Mouse (Mus musculus) neural tube, embryonic 11.5 days (tissue): ENCODE results near the gene Zbtb48. TPM values are rescaled to one million over a fixed set of nuclear protein-coding genes. Genes with fewer than 3 reads are reported as not detected.

Experiments
- ATAC-seq: fragments of 200-750 bp; cut with Nextera tagmentation; 2 replicates; pipeline ENCODE4 v1.8.0; 2017; ENCODE audit warnings: moderate number of reproducible peaks, mild to moderate bottlenecking, moderate TSS enrichment, moderate library complexity; ENCODE audit not compliant: insufficient read depth, low FRiP score, low TSS enrichment
- DNase-seq: peaks from one replicate; pipeline ENCODE4 v3.0.0-alpha.2; 2015; ENCODE audit warnings: low spot score
- H3K27ac ChIP-seq: fragments of 300-500 bp; sonication (generic); 2 replicates; pipeline ENCODE4 v1.5.1; 2014; ENCODE audit warnings: low read depth, mild to moderate bottlenecking, low read length
- H3K27me3 ChIP-seq: fragments of 300-500 bp; sonication (generic); 2 replicates; pipeline ENCODE4 v1.6.1; 2014; ENCODE audit warnings: mild to moderate bottlenecking, low read length, mixed read lengths; ENCODE audit not compliant: control insufficient read depth, insufficient read depth
- H3K36me3 ChIP-seq: fragments of 300-500 bp; sonication (generic); 2 replicates; pipeline ENCODE4 v1.6.1; 2014; ENCODE audit warnings: mild to moderate bottlenecking, low read length, moderate library complexity, mixed read lengths; ENCODE audit not compliant: control insufficient read depth, insufficient read depth
- H3K4me1 ChIP-seq: fragments of 300-500 bp; sonication (generic); 2 replicates; pipeline ENCODE4 v1.6.1; 2014; ENCODE audit warnings: low read length, mixed read lengths; ENCODE audit not compliant: control insufficient read depth, insufficient read depth
- H3K4me2 ChIP-seq: fragments of 300-500 bp; sonication (generic); 2 replicates; pipeline ENCODE4 v1.6.1; 2014; ENCODE audit warnings: low read depth, mild to moderate bottlenecking, moderate library complexity
- H3K4me3 ChIP-seq: fragments of 300-500 bp; sonication (generic); 2 replicates; pipeline ENCODE4 v1.5.1; 2014; ENCODE audit warnings: low read depth, low read length
- H3K9ac ChIP-seq: fragments of 300-500 bp; sonication (generic); 2 replicates; pipeline ENCODE4 v1.6.1; 2014; ENCODE audit warnings: mild to moderate bottlenecking, low read length
- H3K9me3 ChIP-seq: fragments of 300-500 bp; sonication (generic); 2 replicates; pipeline ENCODE4 v1.6.1; 2016; ENCODE audit warnings: low read length; ENCODE audit not compliant: control insufficient read depth
- WGBS: fragments of 180-500 bp; shearing (Covaris S2); extraction: QIAGEN DNeasy Blood & Tissue Kit; methylation state at CpG from one replicate; pipeline ENCODE4 v1.1.7; 2014; 5-methylcytosine and 5-hydroxymethylcytosine counted together
- polyA plus RNA-seq: library from polyadenylated mRNA; unstranded; fragments of >200 nt; fragmentation: Nextera tagmentation; extraction: Ambion mirVana; gene quantifications from 2 replicates; pipeline ENCODE4 v1.2.1, GENCODE M21; 2014

The Zbtb48 gene
- polyA plus RNA-seq, 1 experiment from 2014 or later = 23.8 TPM

DNA sequence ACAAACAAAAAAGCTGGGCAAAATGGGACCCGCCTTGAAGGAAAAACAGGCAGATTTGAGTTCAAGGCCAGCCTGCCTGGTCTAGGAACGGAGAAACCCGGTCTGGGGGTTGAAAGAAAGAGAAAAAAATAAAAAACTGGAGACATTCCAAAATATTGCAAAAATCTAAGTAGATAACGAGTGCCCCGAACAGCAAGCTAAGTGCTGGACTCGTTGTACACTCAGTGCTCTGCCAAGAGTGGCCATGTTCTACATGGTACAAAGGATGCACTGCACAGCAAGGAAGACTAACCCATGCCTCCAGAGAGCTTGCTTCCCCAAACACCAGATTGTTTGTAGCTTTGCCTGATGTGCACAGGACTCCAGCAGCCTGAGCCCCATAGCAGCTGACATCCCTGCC is 34.4 kb downstream of the Zbtb48 start:
- H3K4me1 ChIP-seq = peaks cover 16% of the 10 kb centered on the region
- H3K4me3 ChIP-seq = no peak overlapping the region

DNA sequence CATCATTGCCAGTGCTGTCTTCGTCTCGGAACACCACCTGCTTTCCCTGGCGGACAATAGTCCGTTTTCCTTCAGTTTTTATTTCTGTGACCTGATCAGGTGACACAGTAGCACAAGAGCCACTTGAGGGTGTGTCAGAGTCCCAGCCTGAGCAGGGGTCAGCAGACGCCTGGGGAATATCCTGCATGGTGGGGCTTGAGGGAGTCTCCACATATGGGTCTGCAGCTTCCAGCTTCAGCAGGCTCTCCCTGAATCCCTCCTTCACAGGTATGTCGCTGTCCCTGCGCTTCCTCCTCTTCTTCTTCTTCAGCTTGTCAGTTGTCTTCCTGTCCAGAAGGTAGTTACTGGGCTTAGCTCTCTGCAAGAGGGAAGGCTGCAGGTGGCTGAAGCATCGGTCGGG is 35.4 kb downstream of the Zbtb48 start:
- Histone ChIP-seq H3K4me3 (no peak overlapping the region), H3K27me3 (no peaks in the 10 kb centered on the region), H3K9me3 (no peaks in the 10 kb centered on the region), H3K27ac (no peak overlapping the region), H3K4me2 (no peak overlapping the region), H3K4me1 (peaks cover 19% of the 10 kb centered on the region), H3K36me3 (peaks cover 14% of the 10 kb centered on the region), H3K9ac (no peak overlapping the region)
- DNase-seq = no peak
- WGBS = 93% methylated on average over 9 of the region's 9 CpGs
- no peak for ATAC-seq

More for the DNA sequence above, 34.4 kb downstream of the Zbtb48 start:
- no peak for DNase-seq
- ATAC-seq = no peak
- Histone ChIP-seq H3K36me3 (peaks cover 14% of the 10 kb centered on the region), H3K27me3 (no peaks in the 10 kb centered on the region), H3K4me2 (no peak overlapping the region), H3K9me3 (no peaks in the 10 kb centered on the region), H3K27ac (no peak overlapping the region), H3K9ac (no peak overlapping the region)
- 92% methylated on average over 6 of the region's 6 CpGs for WGBS

DNA sequence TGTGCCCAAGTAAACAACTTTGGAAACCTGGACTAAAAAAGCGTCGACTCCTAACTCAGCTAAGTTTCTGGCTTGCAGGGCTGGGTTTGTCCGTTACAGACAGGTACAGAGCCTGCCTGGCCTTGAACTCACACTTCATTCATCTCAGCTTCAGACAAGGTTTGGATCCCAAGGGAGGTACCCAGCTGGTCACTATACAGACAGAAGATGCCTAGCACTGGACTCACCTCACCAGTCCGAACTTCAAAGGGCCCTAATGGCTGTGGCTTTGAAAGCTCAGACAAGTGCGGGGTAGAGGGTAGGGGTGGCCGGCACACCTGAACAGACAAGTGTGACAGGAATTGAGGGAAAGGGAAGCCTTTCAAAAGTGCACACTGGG is 38.4 kb downstream of the Zbtb48 start:
- DNase-seq (no peak), ATAC-seq (peak; percentile 29)
- Histone ChIP-seq H3K4me1 (peaks cover 13% of the 10 kb centered on the region), H3K9me3 (no peaks in the 10 kb centered on the region), H3K4me3 (peak overlapping the region; percentile 86), H3K4me2 (peak overlapping the region; percentile 84), H3K9ac (no peak overlapping the region), H3K27me3 (no peaks in the 10 kb centered on the region), H3K36me3 (peaks cover 14% of the 10 kb centered on the region), H3K27ac (no peak overlapping the region)
- 25% methylated on average over 6 of the region's 6 CpGs for WGBS

DNA sequence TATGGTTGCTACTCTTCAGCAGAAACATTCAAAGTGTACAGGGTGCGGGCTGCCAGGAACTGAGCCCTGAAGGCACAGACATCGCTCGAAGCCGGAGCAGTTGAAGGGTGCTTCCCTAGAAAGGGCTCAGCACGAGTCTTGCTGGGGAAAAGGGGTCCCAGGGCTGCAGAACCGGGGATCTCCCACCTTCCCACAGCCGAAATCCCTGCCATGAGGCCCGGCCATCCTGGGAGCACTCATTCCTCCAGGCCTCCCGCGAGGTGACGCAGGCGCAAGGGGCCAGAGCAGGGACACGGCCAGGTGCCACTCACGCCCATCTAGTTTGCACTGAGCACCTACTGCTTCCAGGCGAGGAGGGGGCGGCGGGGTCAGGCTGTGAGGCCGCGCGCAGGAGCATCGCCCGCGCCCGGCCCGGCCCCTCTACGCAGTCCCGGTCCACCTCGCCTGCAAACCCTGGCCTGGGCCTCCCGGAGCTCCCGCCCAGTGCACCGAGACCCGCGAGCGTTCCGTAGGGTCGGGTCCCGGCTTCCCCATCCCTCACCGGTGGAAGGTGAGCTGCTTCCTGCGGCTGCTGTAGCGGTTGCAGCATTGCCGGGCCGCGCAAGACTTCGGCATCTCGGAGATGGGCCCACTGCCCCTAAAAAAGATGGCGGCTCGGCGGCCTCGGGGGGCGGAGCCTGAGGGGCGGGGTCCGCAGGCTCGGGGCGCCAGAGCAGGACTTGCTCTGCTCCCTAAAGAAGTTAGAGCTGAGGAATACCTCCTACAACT is 38.9 kb downstream of the Zbtb48 start, which contains the start of gene Thap3:
Gene Thap3 (minus strand): TSS at position 656 of the 768 bp plus-strand sequence.
- Histone ChIP-seq H3K36me3 (peaks cover 14% of the 10 kb centered on the region), H3K9ac (peak within 1 kb of the TSS; percentile 87), H3K27me3 (no peaks in the 10 kb centered on the region), H3K4me1 (peaks cover 8% of the 10 kb centered on the region), H3K9me3 (no peaks in the 10 kb centered on the region), H3K4me3 (peak within 1 kb of the TSS; percentile 86), H3K27ac (peak within 1 kb of the TSS; percentile 70; the same call in 1 of the 2 replicates), H3K4me2 (peak within 1 kb of the TSS; percentile 84)
- under 1% methylated on average over 54 of the region's 54 CpGs for WGBS
- DNase-seq = peak; percentile 82
- ATAC-seq = peak; percentile 77

DNA sequence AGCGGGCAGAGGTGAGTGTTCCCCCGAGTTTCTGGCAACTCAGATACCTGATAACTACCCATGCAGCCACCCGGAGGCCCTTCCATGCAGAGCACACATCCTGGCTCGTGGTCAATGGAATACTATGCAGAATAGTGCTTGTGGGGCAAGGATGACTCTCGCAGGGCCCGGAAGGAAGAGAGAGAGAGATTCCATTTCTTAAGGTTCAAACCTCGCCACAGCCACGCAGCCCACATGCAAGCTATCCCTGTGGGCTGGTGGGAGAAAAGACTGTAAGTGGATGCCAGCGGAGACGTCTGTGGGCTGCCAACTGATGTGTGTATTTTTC is 39.5 kb downstream of the Zbtb48 start:
- Histone ChIP-seq H3K9ac (peak overlapping the region; percentile 87), H3K4me3 (peak overlapping the region; percentile 86), H3K27ac (no peak overlapping the region), H3K9me3 (no peaks in the 10 kb centered on the region), H3K36me3 (peaks cover 14% of the 10 kb centered on the region), H3K4me1 (peaks cover 7% of the 10 kb centered on the region), H3K27me3 (no peaks in the 10 kb centered on the region), H3K4me2 (peak overlapping the region; percentile 84)
- ATAC-seq = no peak
- 31% methylated on average over 10 of the region's 10 CpGs for WGBS
- no peak for DNase-seq

DNA sequence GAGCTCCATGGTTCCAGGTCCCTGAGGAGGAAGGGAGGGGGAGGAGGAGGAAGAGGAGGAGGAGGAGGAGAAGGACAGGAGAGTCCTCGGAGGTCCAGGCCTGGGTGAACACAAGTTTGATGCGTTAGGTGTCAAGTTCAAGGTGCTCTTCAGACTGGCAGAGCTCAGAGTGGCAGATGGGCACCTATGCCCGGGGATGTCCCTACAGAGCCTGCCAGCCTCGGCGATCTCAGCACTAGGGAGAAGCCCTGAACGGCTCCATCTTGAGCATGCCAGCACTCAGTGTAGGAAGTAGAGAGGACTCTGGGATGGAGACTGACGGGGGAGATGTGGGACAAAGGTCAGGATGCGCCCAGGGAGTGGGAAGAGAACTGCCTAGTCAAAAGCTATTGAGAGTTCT is 40.8 kb downstream of the Zbtb48 start:
- DNase-seq (no peak), ATAC-seq (no peak)
- Histone ChIP-seq H3K9me3 (no peaks in the 10 kb centered on the region), H3K9ac (no peak overlapping the region), H3K4me2 (no peak overlapping the region), H3K36me3 (peaks cover 10% of the 10 kb centered on the region), H3K4me3 (no peak overlapping the region), H3K27me3 (no peaks in the 10 kb centered on the region), H3K4me1 (peaks cover 7% of the 10 kb centered on the region), H3K27ac (no peak overlapping the region)
- 62% methylated on average over 8 of the region's 8 CpGs for WGBS

DNA sequence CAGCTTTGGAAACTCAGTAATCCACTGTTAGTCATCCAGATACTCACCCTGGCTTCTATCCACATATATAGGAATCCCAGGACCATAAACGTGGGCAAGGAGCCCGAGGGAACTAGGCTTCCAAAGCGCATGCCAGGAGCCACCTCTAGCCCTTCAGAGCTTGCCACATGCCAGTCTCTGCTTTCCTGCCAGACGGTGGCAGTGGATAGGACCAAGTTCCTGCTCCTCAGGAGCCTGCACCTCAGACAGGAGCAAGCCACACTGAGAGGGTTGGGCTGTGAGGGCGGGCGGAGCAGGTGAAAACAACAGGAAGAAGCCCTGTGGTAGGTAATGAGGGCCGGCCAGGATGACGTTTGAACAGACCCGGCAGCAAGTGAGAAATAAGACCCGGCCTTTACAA is 41.6 kb downstream of the Zbtb48 start:
- Histone ChIP-seq H3K27ac (no peak overlapping the region), H3K4me1 (peaks cover 7% of the 10 kb centered on the region), H3K27me3 (no peaks in the 10 kb centered on the region), H3K4me2 (no peak overlapping the region), H3K36me3 (peaks cover 5% of the 10 kb centered on the region), H3K9ac (peak overlapping the region; percentile 32; the same call in 1 of the 2 replicates), H3K9me3 (no peaks in the 10 kb centered on the region), H3K4me3 (no peak overlapping the region)
- ATAC-seq (no peak), DNase-seq (no peak)
- WGBS = 31% methylated on average over 10 of the region's 10 CpGs

DNA sequence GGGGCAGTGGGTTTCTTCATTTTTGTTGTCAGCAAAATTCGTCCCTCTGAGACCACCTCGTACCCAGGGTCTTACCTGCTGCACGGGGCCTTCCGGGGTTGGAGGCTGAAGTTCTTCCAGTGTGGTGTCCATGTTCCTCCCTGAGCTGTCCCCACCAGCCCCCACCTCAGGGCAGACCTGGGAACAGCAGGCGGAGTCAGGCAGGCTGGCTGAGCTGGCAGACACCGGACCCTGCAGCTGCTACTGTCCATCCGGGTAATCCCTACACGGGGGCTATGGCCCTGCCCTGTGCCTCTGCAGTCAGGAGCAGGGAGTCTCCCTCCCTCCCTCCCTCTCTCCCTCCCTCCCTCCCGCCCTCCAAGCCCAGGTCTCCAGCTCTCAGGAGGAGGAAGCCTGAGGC is 43.9 kb downstream of the Zbtb48 start:
- H3K27me3 ChIP-seq = no peaks in the 10 kb centered on the region
- DNase-seq = peak; percentile 20
- H3K9ac ChIP-seq = no peak overlapping the region
- ATAC-seq = no peak; the same call in 1 of the 2 replicates
- H3K9me3 ChIP-seq = no peaks in the 10 kb centered on the region
- no peak overlapping the region for H3K4me3 ChIP-seq
- H3K27ac ChIP-seq = no peak overlapping the region
- WGBS = 36% methylated on average over 8 of the region's 9 CpGs
- no peak overlapping the region for H3K4me2 ChIP-seq
- peaks cover 4% of the 10 kb centered on the region for H3K36me3 ChIP-seq
- peaks cover 5% of the 10 kb centered on the region for H3K4me1 ChIP-seq

DNA sequence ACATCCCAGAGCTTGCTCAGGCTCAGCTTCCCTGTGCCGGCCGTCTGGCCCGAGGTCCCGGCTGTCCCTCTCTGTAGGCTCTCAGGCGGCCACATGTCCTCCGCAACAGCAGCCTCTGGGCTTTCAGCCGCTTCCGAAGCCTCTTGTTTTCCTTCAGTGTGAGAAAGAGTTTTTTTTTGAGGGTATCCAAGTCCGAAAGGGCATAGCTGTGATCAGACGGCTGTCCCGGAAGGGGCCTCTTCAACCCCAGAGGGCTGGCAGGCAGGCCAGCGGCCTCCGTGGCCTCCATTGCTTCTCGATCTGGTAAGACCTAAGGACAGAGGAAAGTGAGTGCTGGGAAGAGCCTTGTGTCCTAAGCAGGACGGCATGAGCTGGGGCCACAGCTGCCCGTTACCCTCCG is 44.4 kb downstream of the Zbtb48 start:
- ATAC-seq (no peak), DNase-seq (no peak)
- Histone ChIP-seq H3K9ac (no peak overlapping the region), H3K36me3 (peaks cover 4% of the 10 kb centered on the region), H3K27ac (no peak overlapping the region), H3K4me2 (no peak overlapping the region), H3K4me1 (peaks cover 4% of the 10 kb centered on the region), H3K9me3 (no peaks in the 10 kb centered on the region), H3K4me3 (no peak overlapping the region), H3K27me3 (no peaks in the 10 kb centered on the region)
- 66% methylated on average over 17 of the region's 17 CpGs for WGBS
